Mouse (Mus musculus) left cerebral cortex, postnatal 25 days (tissue): ENCODE results near the gene Dnah11. TPM values are rescaled to one million over a fixed set of nuclear protein-coding genes. Genes with fewer than 3 reads are reported as not detected.
A peak's percentile ranks its signal among the peaks of the same experiment; 100 is the strongest.

Source experiments
- DNase-seq, 2 experiments: peaks; one replicate each; pipeline ENCODE4 v3.0.0; 2022; ENCODE audit warnings: low spot score in 2 of 2, mixed read lengths in 1 of 2
- intact Hi-C: fragments of 180-260 bp; cut with DNase I; formaldehyde crosslinking; loops from one replicate; pipeline ENCODE4 v1.15.1; 2025
- total RNA-seq, 2 experiments: library from RNA; stranded (reverse); gene quantifications; 2 replicates each; pipeline ENCODE4 v1.2.3; 2021

The Dnah11 gene
- total RNA-seq, 2 experiments from 2014 or later: 0.62 to 1.1 TPM

DNA sequence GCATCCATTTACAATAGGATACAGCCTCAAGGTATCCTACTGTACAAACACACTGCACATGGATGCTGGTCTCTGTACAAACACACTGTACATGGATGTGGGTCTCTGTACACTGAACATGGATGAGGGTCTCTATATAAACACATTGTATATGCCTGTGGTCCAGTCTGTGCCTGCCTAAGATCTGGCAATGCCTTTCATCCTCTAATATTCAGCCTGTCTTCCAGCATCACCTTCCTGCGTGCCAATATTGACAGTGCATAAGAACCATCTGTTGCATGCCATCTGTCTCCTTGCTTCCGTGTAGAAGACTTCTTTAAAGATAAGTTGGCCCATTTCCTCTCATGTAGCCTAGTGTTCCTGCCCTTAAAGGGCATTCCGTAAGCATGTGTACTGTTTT lies 100.6 kb downstream of the Dnah11 start:
- intact Hi-C loops: no loop called here
- DNase-seq: peak in 1 of 2 experiments; percentile 28

DNA sequence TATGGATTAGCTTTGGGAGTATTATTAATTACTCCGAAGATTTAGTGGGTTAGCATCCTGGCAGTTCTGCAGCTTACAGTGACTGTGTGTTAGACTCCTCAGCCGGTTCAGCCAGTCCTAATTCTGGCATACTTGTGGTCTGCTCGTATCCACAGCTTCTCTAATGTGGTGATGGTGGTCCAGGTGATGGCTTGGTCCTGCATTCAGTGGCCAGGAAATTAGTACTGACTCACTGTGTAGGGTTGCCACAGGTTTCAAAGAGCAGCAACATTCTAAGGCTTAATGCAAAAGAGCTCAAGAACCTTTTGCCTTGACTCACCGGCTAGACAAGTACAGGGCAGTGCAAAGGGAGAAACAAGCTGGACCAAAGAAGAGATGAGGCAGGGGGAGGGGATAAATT lies 103.9 kb downstream of the Dnah11 start:
- intact Hi-C loops: no loop called here
- no peak for DNase-seq

DNA sequence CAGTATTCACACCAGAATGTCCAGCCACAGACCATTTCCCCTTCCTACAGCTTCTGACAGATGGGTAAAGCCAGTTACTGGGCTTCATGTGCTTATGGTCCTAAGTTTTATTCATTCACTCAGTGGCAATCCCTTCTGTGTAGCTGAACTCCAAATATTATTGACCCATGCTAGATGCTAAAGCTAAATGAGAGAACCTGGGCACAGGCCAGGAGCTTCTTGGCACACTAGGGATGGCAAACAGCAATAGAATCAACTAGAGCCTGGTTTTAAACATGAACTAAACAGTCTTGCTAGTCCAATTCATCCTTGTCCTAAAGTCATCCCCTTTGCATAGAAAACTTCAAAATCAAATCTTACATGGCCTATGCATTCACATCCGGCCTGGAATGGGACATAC lies 113.6 kb downstream of the Dnah11 start:
- intact Hi-C loops: no loop called here

DNA sequence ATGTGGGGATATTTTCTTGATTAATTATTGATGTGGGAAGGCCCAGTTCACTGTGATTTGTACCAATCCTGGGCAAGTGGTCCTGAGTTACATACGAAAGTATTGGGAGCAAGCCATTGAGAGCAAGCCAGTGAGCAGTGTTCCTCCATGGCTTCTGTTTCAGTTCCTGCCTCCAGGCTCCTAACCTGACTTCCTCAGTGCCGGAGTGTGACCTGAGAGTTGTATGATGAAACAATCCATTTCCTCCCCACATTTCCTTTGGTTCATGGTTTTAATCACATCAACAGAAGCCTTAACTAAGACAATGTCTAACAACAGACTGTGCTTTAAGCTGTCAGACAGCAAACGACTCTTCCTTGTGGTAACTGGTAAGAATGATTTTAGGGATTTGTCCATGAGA lies 114.0 kb downstream of the Dnah11 start:
- DNase-seq: no peak
- intact Hi-C loops: no loop called here

More for the DNA sequence above, 113.6 kb downstream of the Dnah11 start:
- DNase-seq: no peak

DNA sequence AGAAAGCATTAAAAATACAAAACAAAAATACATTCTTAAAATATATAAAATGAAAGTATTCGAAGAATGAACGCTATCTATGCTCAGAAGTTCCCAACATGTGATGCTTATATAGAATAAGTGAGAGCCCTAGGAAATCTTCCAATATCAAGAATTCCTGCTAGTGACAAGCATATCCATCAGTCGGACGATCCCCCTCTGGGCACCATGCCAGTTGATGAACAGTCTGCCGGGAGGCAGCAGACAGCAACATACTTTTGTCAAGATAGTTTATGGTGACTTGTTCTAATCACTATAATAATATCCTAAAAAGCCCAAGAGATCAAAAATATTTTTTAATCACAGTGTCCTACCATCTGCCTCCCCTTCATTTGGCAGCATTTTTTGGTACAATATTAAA lies 114.7 kb downstream of the Dnah11 start:
- DNase-seq: no peak
- intact Hi-C loops: no loop called here

DNA sequence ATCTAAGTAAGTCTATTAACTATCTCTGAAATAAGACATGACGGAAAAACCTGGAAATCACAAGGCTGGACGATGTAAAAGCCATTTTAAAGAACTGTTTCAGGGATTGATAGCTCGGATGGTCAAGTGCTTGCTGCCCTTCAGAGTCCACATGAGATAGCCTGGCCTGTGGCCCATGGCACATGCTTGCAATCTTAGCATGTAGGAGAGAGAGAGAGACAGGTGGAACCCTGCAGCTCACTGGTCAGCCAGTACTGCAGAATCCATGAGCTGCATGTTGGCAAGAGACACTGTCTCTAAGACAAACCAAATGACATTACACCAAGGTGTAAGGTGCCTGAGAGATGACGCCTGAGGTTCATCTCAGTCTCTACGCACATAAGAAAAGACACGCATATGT lies 118.4 kb downstream of the Dnah11 start:
- intact Hi-C loops: no loop called here
- DNase-seq: no peak

DNA sequence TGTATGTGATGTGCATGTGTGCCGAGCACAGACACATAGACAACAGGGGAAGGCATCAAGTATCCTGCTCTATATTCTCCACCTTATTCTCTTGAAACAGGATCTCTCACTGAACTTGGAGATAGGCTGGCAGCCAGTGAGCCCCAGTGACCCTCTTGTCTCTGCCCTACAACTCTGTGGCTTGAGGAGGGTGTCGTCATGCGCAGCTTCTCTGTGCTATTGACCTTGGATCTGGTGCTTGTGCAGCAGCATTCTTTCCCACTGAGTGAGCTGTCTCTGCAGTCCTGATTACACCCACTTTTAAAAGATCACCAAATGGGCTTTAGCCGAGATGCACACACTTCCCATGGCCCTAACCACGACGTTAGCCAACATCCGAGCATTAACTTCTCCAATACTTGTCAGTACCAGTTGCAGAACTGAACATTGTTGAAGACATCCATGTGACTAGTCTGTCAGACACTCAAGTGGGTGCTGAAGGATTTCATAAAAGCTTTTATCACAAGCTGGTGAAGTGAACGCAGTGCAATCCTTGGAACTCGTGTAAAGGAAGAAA lies 120.3 kb downstream of the Dnah11 start:
- DNase-seq: no peak
- intact Hi-C loops: no loop called here

DNA sequence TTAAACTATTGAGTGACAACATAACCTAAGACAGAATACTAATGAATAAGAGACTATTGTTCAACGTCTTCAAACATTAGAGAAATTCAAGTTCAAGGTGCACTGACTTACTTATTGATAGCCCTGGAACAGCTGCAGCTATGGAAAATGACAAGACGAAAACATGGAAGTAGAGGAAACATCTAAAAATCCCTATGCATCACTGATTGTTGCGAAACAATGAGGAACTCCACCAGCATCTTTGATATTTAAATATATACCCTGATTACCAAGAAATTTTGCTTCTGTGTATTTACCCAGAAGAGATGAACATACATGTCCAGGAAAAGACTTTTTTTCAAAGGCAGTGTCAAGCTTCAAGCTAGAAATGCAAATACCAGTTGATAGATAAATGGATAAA lies 122.0 kb downstream of the Dnah11 start:
- intact Hi-C loops: no loop called here
- no peak for DNase-seq

DNA sequence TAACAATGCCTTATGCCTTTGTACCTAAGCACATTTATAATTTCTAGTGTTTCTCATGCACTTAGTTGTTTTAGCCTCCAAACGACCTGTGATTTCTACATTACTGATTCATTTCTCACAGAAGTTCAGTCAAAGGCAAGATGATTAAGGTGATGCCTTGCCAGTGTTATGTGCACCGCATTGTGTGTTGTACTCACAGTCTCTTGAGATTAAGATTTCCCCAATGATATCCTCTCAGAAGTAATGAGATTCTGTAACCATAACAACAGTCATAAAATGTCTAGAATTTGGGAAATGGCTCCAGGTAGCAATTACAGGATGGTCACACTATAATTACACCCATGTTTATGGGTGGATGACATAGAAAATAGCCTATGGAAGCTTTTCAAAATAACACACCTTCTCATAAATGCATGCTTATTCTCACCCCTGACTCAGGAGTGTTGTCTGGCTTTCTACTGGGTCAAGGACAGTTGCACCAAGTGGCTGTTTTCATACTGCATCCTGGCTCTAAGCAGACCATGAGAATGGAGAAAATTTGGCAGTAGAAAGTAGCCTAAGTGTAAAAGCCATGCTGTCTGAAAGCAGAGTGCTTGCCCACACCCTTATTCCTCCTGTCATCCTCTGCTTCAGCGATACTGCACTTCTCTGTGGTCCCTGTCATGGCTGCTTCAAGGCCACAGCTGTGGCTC lies 126.5 kb downstream of the Dnah11 start:
- intact Hi-C loops: no loop called here
- DNase-seq: no peak

DNA sequence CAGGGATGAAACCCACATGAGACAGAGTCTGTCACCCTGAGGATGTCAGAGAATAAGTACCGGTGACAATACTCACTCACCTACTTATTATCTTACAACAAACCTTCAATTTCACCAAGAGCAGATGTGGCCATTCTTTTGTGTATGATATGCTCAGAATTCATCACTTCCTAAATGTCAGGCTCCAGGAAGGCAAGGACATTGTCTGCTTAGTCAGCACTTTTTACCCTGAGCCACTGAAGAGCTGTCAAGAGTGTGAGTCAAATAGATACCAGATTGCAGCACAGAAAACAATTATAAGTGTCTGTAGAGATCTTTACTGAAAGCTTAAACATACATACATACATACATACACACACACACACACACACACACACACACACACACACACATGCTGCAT lies 127.2 kb downstream of the Dnah11 start:
- no peak for DNase-seq
- intact Hi-C loops: no loop called here

DNA sequence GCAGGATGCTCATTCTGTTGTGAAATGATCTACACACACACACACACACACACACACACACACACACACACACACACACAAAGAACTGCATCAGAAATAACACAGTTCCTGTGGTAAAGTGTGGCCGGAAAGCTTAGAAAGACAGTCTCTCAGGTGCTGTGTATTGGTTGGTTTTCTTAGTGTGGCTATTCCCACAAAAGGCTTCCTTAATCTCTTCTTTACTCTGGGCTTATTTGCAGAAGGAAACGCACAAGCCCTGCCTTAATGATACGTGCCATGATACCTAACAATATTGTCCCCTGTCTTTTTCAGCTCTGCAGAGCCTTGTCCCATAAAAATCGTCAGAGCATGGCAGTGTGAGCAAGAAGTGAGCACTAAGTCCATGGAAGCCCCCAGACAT lies 130.1 kb downstream of the Dnah11 start:
- intact Hi-C loops: no loop called here
- DNase-seq: no peak

DNA sequence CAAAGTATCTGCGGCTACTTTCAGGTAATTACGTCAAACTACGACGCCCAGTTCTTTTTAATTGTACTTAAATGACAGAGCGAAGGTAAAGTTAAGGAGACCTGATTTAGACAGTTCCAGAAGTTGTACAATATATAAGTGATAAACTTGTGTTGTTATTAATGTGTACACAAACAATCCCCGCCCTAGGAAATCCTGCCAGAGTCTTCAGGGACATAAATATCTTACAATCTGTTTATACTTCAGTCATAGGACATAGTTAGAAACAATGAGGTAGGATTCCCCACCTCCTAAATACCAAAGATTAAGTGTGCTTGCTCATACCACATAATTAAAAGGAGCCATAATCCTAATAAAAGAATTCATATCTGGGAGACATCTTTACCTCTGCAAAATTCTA lies 136.5 kb downstream of the Dnah11 start:
- intact Hi-C loops: no loop called here
- DNase-seq: no peak

DNA sequence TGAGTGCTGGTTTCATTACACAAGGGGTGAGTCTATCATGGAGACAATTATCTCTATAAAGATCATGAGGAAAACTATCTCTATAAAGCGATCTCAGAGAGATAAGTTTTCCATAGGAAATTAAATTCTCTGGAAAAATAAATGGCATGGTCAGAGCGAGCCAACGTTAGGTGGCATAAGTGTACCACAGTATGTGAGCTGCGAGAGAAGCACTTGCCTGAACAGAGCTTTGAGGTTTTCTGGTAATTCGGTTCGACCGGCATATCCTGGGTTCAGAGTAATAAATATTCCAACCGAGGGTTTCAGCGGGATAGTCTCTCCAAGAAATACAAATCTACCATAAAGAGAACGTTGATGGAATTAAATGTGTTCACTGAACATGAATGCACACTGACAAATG lies 142.0 kb downstream of the Dnah11 start:
- intact Hi-C loops: loop anchor here (1.0 to 10.0 kb wide), 3 partner anchors 248 to 798 kb away; partner anchors contain the start of gene Sp4
- DNase-seq: peak; percentile 21 to 56

DNA sequence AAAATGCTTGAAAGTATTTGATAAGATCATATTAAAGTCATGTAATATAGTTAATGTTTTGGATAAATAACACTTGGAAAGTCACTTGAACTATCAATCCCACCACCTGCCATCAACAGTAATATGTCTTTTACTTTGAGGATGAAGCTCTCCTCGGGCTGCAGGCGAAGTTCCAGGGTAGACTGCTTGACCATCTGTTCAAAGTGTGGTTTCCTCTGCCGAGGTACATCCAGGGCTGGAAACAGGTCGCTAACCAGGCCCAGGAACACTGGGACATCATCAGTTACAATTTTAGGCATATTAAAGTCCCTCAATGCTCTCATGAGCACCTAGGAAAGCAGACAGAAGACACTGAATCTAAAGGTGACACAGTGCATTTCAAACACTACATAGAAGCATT lies 153.5 kb downstream of the Dnah11 start:
- intact Hi-C loops: no loop called here
- DNase-seq: no peak

DNA sequence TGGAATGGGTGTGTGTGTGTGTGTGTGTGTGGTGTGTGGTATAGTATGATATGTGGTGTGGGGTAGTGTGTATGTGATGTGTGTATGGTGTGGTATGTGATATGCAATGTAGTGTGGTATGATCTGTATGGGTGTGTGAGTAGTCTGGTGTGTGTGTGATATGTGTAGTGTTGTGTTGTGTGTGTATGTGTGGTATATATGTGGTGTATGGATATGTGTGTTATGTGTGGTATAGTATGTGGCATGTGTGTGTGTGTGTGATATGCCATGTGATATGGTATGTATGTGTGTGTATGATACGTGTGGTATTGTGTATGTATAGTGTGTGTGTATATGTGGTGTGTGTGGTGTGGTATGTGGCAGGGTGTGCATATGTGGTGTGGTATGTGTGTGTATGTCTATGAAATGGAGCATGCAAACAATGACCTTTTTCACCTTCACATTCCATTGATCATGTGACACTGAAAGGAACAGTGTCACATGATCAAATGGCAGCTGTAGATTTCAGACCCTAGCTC lies 155.7 kb downstream of the Dnah11 start:
- no peak for DNase-seq
- intact Hi-C loops: no loop called here

DNA sequence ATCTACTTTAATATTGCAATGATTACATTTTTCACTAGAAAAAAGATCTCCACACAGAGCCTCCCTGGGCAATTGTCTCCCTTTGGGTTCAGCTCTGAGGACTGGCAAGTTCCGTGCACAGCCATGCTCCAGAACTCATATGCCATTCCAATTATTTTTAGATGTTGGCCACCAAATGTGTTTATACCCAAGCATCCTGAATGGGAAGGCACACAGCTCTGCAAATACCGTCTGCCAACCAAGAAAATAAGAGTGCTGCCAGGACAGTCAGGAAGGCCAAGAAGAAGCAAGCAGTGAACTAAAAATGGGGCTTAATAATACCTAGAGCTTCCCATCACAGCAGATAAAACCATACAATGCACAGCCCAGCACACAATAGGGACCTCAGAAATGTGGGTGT lies 156.6 kb downstream of the Dnah11 start:
- intact Hi-C loops: no loop called here

DNA sequence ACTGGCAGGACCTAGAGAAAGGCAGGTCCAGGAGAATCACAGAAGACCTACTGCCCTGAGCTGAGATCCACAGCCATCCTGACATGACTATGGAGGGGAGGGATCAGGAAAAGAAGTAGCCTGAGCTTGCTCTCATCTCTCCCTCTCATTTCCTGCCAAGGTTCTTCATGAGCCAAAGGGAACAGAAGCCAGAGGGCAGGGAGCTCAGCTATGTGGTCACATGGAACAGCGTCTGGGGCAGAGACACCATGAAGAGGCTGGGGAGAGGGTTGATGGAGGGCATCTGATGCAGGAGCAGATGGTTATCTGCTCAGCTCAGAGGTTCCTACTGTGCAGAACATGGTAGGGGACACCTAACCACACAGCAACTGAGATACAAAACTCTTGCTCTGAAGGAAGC lies 163.9 kb downstream of the Dnah11 start:
- no peak for DNase-seq

More for the DNA sequence above, 156.6 kb downstream of the Dnah11 start:
- DNase-seq: peak in 1 of 2 experiments; percentile 7

DNA sequence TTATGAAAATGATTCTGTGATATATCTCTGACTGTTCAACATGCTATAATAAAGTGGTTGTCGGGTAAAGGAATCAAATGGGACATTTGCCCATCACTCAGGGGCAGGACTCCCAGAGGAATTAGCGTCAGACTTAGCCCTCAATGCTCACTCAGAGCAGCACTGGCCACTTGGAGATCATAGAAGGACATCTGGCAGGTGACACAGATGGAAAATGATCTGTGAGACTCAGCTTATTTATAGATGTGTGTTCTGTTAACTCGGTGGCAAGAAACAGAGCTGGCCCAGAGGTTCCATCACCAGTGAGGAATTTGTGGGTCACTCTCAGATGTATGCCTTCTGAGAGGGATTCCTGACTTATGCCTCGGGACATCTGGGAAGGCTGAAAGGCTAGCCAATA lies 173.1 kb downstream of the Dnah11 start:
- DNase-seq: no peak
- intact Hi-C loops: no loop called here

More for the DNA sequence above, 163.9 kb downstream of the Dnah11 start:
- intact Hi-C loops: no loop called here

DNA sequence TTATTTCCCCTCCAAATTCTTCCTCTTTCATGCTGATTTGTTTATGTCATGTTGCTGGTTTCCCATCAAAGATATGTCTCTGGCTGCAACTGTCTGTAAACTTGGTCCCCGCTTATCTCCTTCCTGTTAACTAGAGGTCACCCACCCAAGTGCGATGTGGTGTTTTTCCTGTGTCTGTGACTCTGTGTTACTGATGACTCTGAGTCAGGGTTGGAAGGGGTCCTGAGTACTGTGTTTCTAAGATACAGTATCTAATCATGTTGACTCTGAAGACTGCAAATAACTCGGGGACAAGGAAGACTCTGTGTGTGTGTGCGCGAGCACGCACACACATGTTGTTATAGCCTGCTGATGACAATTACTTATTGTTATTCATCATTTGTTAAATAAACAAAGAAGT lies 179.9 kb downstream of the Dnah11 start:
- intact Hi-C loops: no loop called here
- DNase-seq: no peak

DNA sequence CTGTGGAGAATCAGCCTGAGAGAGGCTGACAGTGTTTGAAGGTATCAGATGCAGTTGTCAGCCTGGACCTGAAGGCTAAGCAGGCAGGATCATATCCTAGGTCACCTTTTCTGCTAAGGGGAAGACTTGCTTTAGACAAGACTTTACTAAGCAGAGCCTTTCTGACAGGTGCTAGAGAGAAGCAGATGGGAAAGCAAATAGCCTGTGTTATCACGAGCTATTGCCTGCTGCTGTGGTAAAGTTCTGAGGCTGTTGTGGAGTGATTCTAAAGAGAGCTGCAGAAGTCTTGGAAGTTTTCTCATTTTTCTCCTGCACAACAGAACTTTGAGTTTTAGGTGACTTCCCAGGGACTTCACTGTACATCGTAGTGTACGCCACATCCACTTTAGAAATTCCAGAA lies 185.0 kb downstream of the Dnah11 start:
- intact Hi-C loops: no loop called here
- DNase-seq: no peak

DNA sequence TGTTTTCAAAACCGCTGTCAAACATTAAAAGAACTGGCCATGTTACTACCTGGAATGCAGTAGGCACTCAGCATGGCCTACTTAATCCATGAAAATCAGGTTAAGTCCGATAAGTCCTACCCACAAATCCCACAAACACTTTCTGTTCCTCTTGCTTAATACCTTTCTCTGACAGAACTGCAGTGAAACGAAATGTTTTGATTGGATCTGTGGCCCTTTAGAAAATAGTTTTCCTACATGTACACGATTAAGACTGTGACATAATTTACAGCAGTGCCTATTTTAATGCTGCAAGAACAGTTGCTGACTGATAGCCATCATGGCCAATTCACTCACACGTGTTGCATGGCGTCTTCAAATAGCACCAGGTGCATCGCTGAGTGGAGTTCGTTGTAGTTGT lies 186.9 kb downstream of the Dnah11 start:
- intact Hi-C loops: no loop called here
- DNase-seq: no peak
